Mouse (Mus musculus): ENCODE measurements at regions not wholly inside any gene's neighbourhood (a gene's known extent, or its start where the extent isn't known, plus 50 kb on each side); places are given as distances from the start of the nearest gene placed in this dataset.

DNA sequence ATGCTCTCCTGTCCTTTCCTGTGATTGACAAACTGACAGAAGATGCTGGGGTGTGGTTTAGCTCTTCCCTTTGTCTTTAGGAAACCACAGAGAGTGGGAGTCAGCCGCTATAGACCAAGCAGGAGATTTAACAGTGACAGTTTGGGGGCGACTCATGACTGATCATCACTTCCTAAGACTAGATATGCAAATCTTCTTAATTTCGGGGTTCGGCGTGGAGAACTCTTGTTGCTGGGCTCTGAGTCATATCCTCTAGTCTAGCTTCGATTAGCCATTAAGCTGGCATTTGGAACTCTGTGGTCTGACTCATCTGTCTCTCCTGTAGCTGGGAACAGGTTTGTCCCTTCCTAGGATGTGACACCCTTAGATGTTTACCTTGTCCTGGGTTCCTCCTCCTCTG is 84.6 kb upstream of the Cadm1 start:
- no peak for DNase-seq

DNA sequence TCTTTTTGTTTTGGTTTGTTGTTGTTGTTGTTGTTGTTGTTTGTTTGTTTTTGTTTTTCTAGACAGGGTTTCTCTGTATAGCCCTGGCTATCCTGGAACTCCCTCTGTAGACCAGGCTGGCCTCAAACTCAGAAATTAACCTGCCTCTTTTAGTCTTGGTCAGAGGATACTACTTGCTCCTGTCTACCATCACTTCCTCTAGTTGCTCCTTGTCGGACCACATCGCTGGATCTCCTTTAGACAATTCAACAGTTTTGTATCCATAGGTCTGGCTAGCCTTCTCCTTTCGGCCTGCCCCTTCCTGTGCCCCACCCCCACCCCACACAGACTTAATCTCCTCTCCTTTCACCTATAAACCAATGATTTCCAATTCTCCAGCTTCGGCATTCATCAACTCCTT is 77.2 kb upstream of the Cadm1 start:
- DNase-seq: no peak

DNA sequence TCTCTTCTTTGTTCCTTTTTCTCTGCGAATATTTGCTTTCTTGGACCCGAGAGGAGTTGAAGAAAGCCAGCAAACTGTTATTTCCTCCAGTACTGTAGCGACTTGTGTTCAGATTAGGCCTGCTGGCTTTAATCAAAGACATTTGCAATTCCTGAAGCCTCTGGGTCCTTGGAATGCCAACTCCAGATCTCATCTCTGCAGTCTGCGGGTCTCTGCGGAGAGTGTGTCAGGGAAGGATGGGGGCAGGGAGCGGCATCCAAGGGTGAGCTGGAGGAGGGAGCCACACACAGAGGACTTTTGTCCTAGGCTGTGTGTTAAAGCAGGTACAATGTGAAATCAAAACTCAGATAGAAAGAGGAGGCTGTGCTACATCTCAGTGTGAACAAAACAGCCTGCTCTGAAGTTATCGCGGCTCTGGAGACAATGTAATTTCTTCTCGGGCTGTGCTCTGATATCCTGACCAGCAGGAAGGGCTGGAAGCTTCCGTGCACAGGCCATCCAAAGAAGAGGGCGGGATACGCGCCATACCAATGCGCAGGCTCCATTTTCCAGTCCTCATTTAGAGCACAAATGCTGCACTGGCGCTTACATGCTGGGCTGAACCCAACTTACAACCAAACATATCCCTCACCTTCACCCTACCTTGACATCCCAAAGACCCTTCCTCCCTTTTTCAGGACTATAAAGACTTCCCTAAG is 71.1 kb upstream of the Cadm1 start:
- DNase-seq: no peak

DNA sequence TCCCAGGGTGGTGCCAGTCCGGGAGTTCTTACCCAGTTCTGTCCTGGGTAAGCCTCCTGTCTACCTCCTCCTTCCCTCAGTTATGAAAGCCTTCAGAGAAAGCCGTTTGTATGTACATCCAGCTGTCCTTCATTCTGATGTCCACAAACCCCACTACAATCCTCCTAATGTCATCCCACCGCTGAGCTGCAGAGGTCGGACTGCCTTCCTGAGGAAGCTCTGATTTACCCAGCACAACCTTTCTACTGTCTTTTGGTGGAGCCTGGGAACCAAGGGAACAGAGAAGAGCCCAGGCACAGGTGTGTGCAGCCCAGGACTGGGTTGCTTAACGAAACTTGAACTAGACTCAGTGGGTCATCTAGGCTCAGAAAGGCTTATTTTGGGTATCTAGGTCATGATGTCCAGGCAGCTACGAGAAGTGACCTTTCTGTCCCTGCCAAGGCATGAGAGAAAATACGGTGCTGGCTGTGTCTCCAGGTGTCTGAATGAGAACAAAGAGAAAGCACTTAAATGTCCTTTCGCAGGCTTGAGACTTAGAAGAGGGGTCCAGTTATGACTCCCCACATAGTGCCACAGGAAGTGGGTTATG is 70.4 kb upstream of the Cadm1 start:
- no peak for DNase-seq

DNA sequence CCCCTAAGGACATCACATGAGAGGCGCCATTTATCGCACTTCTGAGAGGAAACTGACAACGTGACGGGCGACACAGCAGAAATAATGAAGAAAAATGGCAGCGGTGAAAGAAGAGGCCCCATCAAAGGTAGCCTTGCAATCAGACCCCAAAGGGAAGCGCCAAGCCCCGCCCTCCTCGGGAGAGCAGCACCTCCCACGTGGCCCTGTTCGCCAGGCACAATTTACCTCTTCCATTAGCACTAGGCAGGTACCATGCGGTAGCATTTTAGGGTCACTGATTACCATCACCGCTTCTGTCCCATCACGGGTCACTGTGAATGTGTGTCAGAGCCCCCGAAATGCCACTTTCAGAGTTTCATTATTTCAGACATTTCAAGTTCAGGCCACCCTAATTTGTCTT is 69.7 kb upstream of the Cadm1 start:
- no peak for DNase-seq

DNA sequence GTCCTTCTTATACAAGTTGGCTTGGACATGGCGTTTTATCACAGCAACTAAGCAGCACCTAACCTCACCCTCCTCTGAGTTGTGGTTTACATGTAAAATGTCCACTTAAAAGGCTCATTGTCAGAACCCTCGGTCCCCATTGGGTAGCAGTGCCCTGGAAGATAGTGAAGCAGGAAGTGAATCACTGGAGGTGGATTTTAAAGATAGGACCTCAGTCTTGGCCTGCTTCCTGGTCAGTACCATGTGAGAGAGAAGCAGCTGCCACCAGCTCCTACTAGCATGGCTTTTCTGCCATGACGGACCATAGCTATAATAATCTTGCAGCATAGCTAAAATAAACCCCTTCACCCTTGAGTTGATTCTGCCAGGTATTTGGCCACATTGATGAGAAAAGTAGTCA is 68.1 kb upstream of the Cadm1 start:
- no peak for DNase-seq

DNA sequence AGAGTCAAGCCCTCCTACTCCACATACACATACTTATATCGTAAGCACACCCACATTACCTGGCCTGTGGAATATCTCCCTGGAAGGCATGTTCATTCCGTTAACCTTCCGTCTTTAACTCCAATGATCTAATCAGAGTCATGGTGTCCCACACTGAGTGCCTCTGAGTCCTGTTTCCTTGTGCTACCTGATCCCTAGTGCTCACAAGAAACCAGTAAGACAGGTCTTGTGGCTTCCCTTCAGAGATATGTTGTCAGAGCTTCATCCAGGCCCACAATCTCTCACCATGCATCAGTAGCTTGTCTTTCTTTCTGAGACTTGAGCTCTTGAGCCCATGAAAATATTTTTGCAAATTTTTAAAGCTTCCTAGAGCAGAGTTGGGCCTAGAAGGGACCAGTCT is 63.2 kb upstream of the Cadm1 start:
- DNase-seq: no peak

DNA sequence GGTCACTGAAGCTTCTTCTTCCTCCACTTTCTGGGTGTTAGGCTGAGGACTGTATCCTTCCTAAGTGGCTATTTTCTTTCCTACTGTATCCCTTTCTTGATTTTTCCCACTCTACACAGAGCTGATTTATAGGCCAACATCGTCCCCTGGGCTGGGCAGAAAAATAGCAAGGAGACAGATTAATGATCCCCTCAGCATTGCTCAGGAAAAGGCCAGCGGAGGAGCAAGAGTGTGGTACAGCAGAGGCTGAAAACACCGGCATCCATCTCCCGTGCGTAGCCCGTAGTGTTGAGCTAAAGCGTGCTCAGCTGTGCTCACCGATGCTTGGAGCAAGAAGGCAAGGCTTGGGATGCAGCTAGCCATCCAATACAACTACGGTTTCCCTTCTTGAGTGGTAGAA is 62.2 kb upstream of the Cadm1 start:
- DNase-seq: no peak

DNA sequence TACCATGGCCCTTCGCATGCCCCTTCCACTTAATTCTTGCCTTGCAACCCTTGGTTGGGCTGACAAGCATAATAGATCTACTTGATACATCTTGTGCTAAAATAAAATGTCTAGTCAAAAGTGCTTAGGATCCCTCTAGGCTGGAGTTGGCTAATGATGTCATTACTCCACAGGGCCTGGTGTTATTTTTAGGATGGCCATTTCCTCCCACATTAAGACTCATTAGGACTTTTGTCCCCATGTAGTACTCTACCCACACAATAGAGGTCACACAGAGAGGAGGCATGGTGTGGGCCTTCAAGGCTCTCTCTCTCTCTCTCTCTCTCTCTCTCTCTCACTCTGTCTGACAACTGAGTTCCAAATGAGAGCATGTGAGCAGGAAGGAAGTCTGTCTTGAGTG is 60.4 kb upstream of the Cadm1 start:
- DNase-seq: no peak

DNA sequence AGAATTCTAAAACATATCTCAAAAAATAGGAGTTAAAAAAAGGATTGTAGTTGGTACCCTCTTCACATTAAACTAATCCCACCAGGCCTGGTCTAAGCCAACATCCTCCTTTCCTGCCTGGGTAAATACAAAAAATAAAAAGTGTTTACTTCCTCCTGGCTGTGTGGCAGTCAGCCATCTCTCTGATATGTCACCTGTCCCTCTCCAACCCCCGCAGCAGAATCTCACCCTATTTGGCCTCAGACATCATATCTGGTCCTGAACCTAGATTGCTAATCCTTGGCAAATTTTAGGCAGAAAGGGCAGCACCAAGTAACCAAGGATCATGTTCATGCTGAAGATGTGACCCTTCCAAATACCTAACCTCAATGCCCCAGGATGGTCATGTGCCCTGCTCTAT is 59.2 kb upstream of the Cadm1 start:
- no peak for DNase-seq

DNA sequence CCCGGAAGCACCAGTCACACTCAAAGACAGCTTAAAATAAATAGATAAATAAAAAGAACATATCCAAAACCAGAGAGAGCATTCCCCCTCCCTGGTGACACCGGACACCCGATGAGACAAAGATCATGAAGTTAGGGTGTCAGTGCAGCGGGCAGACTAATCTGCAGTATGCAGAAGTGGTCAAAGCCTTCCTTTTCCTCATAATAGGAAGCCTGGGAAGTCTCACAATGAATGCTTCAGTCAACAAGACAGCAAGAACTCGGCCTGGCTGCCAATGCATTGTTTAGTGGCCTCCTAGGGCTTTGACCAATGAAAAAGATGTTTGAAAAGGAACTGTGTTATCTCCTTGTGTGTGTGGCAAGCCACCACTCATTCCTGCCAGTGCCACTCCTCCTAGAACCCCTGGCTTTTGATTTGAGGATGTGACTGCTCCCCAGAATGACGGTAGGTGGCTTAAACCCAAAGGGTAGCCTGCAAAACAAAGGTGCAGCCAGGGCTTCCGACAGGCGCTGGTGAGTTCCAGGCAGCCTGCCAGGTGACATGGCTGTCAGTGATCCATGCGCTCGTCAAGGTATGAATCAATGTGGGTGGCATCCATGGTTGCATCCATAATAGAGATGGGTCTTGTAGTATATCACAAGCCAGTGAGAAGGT is 58.1 kb upstream of the Cadm1 start:
- DNase-seq: no peak

DNA sequence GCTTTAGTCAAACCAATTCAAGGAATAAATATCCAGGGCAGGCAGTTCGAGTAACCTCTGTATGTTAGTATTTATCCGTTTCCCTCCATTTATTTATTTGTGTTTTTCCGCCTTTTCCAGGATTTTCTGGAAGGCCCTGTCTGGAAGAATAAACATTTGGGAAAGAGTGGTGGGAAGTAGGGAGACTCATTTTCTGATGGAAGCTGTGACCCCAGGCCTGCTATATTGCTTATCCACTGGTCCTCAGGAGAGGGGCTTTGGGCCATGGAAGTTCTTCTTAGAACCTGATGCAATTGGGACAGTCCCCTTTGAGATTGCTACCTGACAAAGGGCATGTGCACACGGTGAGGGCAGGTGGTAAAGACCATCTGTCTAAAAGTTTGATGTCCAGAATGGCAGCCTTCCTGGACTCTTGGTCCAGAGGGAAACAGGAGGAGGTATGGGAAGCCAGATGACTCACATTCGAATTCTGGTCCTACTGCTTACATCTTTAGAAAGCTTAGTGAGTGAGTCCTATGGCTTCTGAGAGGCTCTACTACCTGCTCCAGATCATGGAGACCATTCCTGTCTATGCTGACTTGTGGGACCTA is 56.1 kb upstream of the Cadm1 start:
- DNase-seq: no peak

DNA sequence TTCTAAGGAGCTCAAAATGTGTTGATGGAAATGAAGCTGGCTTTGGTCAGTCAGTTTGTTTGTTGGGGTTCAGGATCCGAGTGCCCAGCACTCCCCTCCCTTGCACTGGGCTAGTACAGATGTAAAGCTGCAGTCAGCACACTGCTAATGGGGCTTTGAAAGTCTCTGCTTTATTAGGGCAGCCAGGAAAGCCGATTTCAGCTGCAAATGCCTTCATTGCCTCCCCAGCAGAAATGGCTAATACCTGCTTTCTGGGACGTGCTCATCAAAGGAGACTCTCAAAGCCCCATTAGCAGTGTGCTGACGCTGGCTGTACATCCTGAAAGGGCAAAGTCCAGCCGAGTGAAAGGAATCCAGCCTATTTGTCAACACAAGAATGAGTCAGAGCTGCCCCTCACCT is 55.2 kb upstream of the Cadm1 start:
- no peak for DNase-seq

DNA sequence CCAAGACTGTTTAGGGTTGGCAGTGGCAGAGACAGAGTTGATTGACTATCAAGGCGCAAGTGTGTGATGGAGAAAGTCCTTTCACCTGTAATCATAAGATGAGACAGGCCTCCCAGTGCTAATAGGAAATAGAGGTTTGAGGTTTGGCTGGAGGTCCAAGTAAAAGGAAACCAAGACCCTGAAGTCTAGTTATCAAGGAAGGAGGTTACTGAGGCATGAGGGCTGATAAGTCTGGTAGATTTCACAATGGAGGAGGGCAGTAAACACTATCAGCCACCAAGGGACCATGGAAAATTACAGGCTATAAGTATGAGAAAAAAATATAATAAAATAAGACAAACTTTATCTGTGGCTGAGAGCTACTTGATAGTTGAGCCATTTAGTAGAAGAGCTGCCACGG is 52.1 kb upstream of the Cadm1 start:
- DNase-seq: no peak

Measured in right cerebral cortex, postnatal 14 days (tissue).